Mouse (Mus musculus): ENCODE results near the gene Tmem273.

The Tmem273 gene

DNA sequence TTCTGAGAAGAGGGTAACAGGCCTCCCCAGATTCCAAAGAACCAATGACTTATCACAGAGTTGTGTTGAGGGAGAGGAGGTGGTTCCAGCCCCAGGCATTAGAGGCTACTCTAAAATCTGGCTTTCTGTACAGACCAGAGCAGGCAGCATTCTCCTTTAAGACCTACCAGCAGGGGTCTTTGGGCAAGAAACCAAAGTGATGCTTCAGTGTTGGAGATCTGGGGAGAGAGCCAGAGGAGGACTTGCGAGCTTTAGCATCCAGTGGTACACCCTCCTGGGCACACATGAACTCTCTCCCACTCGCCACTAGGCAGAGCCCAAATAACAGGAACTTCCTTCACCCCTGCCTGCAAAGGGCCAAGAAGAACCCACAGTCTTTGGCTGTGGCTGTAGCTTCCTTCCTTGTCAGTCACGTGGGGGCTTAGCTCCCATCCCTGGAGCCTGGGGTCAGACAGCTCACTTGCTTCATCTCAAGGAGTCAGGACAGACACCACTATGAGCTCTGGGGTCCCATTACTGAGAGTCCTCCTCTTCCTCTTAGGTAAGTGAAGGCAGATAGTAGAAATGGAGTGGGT is at the start of gene Tmem273:
Gene Tmem273 (plus strand): TSS at position 408 of the 575 bp plus-strand sequence.
- no peak for DNase-seq (ENCODE audit: low spot score)

GRCm38 (mm10) chr14:32736561-32736960 is 49.2 kb upstream of the Tmem273 start:
- DNase-seq (ENCODE audit: low spot score) = no peak

- DNase-seq (ENCODE audit: low spot score) = no peak
Observed at GRCm38 (mm10) chr14:32738586-32738985, 47.2 kb upstream of the Tmem273 start.

- no peak for DNase-seq (ENCODE audit: low spot score)
Observed at GRCm38 (mm10) chr14:32748519-32748918, 37.2 kb upstream of the Tmem273 start.

DNA sequence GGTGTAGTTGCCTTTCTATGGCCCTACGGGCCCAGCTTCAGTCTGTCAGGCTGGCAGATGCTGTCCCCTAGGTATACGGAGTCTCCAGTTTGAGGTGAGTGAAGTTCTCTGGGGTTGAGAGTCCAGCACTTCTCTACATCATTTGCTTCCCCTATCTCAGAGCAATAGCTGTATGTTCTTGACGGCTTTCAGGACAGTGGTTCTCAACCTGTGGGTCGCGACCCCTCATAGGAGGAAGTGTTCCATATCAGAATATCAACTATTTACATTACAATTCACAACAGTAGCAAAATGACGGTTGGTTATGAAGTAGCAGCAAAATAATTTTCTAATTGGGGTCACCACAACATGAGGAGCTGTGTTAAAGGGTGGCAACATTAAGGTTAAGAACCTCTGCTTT is 35.0 kb upstream of the Tmem273 start:
- DNase-seq (ENCODE audit: low spot score) = no peak

DNA sequence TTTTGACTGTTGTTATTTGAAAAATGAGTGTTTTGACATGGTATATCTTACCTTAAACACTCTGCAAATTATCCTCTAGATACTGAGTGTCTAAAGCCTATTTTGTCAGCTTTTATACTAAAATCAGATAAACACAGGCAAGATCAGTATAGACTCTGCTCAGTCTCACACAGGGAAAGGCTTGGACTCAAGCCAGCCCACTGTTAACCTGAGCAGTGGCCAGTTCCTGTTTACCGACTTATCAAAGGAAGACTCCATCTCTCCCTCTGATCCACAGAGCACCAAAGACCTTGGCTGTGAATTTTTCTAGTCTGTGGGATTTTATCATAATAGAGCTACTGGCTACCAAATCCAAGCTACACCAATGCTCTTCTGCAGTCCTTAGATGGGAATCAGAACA is 31.5 kb upstream of the Tmem273 start:
- no peak for DNase-seq (ENCODE audit: low spot score)

DNA sequence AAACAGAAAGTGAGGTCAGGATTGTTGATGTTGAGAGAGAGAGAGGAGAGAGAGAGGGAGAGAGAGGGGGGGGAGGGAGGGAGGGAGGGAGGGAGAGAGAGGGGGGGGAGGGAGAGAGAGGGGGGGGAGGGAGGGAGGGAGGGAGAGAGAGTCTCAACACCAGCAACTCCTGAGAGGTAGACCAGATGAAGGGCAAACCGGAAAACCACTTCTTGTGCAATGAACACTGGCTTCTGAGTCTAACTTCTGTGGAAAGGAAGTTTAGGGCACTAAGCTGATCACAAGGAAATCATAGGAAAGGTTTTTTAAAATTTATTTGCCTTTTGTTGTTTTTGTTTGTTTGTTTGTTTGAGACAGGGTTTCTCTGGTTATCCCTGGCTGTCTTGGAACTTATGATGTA is 23.6 kb upstream of the Tmem273 start:
- no peak for DNase-seq (ENCODE audit: low spot score)

DNA sequence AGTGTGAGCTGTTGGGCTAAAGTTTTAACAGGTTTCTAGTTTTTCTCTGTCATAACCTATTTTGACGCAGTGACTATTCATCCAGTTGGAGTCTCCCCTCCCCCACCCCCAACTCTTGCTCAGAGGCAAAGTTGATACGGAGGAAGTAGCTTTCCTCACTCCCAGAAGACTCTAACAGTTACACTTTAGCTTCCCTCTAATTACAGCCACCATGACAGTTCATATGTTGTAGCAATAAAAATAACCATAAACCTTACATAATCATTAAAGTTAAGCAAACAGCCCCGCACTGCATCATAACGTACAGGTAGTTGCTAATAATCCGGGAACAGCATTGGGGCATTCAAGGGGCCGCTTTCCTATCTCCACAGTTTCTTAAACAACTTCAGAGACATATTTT is 15.2 kb upstream of the Tmem273 start:
- no peak for DNase-seq (ENCODE audit: low spot score)

DNA sequence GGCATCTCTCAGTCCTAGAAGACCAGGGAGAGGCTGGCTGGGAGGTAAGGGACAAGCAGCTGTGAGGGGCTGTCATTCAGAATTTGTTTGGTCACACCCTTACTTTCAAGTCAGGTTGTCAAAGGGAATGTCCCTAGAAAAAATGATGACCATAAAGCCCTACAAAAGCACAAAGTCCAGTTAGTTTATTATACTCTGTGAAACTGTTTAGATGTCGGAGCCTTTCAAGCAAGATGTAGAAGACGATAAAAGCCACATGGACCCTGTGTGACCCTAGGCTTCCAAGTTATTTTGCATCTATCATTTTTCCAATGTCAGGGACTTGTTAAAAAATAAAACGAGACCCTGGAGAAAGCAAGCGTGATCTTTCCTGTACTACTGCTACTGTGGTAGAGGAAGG is 13.7 kb upstream of the Tmem273 start:
- DNase-seq (ENCODE audit: low spot score) = no peak

- DNase-seq (ENCODE audit: low spot score) = no peak
Observed at GRCm38 (mm10) chr14:32772791-32773190, 13.0 kb upstream of the Tmem273 start.

GRCm38 (mm10) chr14:32773456-32773855 is 12.3 kb upstream of the Tmem273 start:
- no peak for DNase-seq (ENCODE audit: low spot score)

- no peak for DNase-seq (ENCODE audit: low spot score)
Observed at GRCm38 (mm10) chr14:32776077-32776476, 9.7 kb upstream of the Tmem273 start.

GRCm38 (mm10) chr14:32778362-32778761 is 7.4 kb upstream of the Tmem273 start:
- DNase-seq (ENCODE audit: low spot score) = no peak

GRCm38 (mm10) chr14:32782866-32783265 is 2.9 kb upstream of the Tmem273 start:
- DNase-seq (ENCODE audit: low spot score) = no peak

GRCm38 (mm10) chr14:32784130-32784747 is 1.5 kb upstream of the Tmem273 start:
- no peak for DNase-seq (ENCODE audit: low spot score)

- no peak for DNase-seq (ENCODE audit: low spot score)
Observed at GRCm38 (mm10) chr14:32784748-32785134, 1.0 kb upstream of the Tmem273 start.

- DNase-seq (ENCODE audit: low spot score) = no peak
Observed at GRCm38 (mm10) chr14:32787691-32788090, 1.9 kb downstream of the Tmem273 start.

- DNase-seq (ENCODE audit: low spot score) = no peak
Observed at GRCm38 (mm10) chr14:32796375-32796774, 10.6 kb downstream of the Tmem273 start.

DNA sequence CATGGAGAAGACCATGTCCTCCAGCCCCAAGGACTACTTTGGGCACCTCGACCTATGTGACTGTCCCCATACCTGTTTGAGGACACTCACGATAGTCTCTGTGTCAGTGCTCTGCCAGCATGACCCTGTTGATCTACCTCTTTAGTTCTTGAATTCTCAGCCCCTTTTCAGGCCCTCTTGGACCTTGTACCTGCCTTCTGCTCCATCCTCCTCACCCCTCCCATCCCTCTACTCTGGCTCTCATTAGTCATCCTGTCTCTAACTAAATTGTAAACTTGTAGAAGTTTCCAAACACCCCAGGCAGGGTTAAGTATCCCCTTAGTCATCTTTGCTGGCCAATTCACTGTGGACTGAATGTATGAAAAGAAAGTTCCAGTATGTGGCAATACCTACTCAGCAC is 12.0 kb downstream of the Tmem273 start:
- no peak for DNase-seq (ENCODE audit: low spot score)

GRCm38 (mm10) chr14:32798355-32798754 is 12.6 kb downstream of the Tmem273 start:
- DNase-seq (ENCODE audit: low spot score) = no peak

GRCm38 (mm10) chr14:32800048-32800447 is 14.3 kb downstream of the Tmem273 start:
- no peak for DNase-seq (ENCODE audit: low spot score)

DNA sequence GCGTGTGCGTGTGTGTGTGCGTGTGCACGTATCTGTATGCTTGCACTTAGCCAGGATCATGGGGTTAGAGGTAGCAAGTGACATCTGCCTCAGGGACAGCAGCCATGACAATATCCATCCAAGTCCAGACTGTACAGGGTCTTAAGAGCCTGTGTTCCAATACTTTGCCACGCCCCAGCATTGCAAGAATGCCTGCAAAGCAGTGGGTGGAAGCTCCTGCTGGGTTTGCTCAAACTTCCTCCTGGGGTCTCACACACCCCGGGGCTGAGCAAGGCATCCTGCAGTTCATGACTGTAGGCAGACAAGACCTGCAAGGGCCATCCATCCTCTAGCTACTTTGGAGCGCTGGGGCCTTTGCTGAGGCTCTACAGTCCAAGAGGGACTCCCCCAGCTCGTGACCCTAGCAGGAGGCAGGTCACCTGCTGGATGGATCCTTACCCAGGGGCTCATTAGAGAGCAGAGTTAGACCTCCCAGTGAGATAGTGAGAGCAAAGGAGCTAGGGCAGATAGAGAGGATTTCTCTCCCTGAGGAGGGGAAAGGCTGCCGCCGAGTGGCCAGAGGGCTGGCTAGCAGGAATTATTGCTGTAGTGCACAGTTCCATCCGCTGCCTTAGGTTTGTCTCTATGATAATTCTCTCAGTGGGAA is 15.4 kb downstream of the Tmem273 start:
- no peak for DNase-seq (ENCODE audit: low spot score)

GRCm38 (mm10) chr14:32801662-32802024 is 15.9 kb downstream of the Tmem273 start:
- no peak for DNase-seq (ENCODE audit: low spot score)

- no peak for DNase-seq (ENCODE audit: low spot score)
Observed at GRCm38 (mm10) chr14:32810111-32810510, 24.3 kb downstream of the Tmem273 start.

Data from ovary, postnatal 10 days (tissue).